Mouse (Mus musculus) limb, embryonic 10.5 days (tissue): ENCODE measurements around the gene Setd1a. TPM values are rescaled to one million over a fixed set of nuclear protein-coding genes. Genes with fewer than 3 reads are reported as not detected.
A peak's percentile ranks its signal among the peaks of the same experiment; 100 is the strongest.
"Not testable (repeated sequence)": the region's sequence is repeated elsewhere in the genome, so short reads cannot be mapped to it uniquely, and the experiment has no call there.

Source experiments
- DNase-seq: peaks from one replicate; pipeline ENCODE4 v3.0.0-alpha.2; 2017; ENCODE audit warnings: low spot score
- H3K27ac ChIP-seq: fragments of 300-500 bp; sonication (generic); 2 replicates; pipeline ENCODE4 v1.5.1; 2016; ENCODE audit warnings: mild to moderate bottlenecking
- H3K27me3 ChIP-seq: fragments of 300-500 bp; sonication (generic); 2 replicates; pipeline ENCODE4 v1.6.1; 2016; ENCODE audit warnings: low read depth, mild to moderate bottlenecking; ENCODE audit not compliant: poor library complexity, severe bottlenecking
- H3K36me3 ChIP-seq: fragments of 300-500 bp; sonication (generic); 2 replicates; pipeline ENCODE4 v1.6.1; 2016; ENCODE audit warnings: mild to moderate bottlenecking, moderate library complexity
- H3K4me1 ChIP-seq: fragments of 300-500 bp; sonication (generic); 2 replicates; pipeline ENCODE4 v1.6.1; 2016
- H3K4me3 ChIP-seq: fragments of 300-500 bp; sonication (generic); 2 replicates; pipeline ENCODE4 v1.5.1; 2016; ENCODE audit warnings: mild to moderate bottlenecking, moderate library complexity
- H3K9me3 ChIP-seq: fragments of 300-500 bp; sonication (generic); replicated peaks from 2 replicates; pipeline ENCODE4 v1.6.1; 2016; ENCODE audit warnings: mild to moderate bottlenecking
- WGBS: fragments of 180-500 bp; shearing (Covaris S2); methylation state at CpG from one replicate; pipeline ENCODE4 v1.1.7; 2016; 5-methylcytosine and 5-hydroxymethylcytosine counted together
- polyA plus RNA-seq: library from polyadenylated mRNA; unstranded; fragments of >200 nt; fragmentation: Nextera tagmentation; extraction: Ambion mirVana; gene quantifications from 2 replicates; pipeline ENCODE4 v1.2.1, GENCODE M21; 2016

Setd1a gene
- polyA plus RNA-seq, 1 experiment from 2014 or later: 21.9 TPM

DNA sequence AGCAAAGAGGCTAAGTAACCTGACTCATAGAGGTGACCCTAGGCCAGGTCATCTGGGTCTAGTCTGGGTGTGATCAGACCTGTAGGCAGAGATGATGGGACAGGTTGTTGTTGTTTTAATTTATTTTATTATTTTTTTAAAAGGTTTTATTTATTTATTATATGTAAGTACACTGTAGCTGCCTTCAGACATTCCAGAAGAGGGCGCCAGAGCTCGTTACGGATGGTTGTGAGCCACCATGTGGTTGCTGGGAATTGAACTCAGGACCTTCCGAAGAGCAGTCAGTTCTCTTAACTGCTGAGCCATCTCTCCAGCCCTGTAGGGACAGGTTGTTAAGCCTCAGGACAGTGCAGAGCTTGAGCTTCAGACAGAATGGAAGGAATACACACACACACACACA is 61.4 kb downstream of the Setd1a start:
- not testable (repeated sequence) for H3K4me3 ChIP-seq, H3K9me3 ChIP-seq, DNase-seq, H3K36me3 ChIP-seq, H3K27me3 ChIP-seq, H3K27ac ChIP-seq
- 75% methylated on average over 4 of the region's 4 CpGs for WGBS
- peaks cover 19% of the 10 kb centered on the region for H3K4me1 ChIP-seq

DNA sequence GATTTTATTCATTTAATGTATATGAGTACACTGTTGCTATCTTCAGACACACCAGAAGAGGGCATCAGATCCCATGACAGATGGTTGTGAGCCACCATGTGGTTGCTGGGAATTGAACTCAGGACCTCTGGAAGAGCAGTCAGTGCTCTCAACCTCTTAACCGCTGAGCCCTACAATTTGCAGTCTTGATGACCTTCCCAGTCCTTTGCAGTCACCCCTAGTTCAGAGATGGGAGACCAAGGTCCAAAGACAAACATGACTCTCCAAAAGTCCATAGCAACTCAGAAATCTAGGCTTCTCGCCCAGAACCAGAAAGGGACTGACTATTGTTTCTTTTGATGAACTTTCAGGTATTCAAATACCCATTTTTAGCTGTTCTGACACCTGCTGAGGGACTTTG is 63.6 kb downstream of the Setd1a start:
- WGBS: 75% methylated on average over 2 of the region's 2 CpGs
- not testable (repeated sequence) for H3K27ac ChIP-seq, H3K4me3 ChIP-seq, DNase-seq, H3K9me3 ChIP-seq, H3K27me3 ChIP-seq
- peaks cover 20% of the 10 kb centered on the region for H3K4me1 ChIP-seq
- H3K36me3 ChIP-seq: peaks cover 16% of the 10 kb centered on the region

DNA sequence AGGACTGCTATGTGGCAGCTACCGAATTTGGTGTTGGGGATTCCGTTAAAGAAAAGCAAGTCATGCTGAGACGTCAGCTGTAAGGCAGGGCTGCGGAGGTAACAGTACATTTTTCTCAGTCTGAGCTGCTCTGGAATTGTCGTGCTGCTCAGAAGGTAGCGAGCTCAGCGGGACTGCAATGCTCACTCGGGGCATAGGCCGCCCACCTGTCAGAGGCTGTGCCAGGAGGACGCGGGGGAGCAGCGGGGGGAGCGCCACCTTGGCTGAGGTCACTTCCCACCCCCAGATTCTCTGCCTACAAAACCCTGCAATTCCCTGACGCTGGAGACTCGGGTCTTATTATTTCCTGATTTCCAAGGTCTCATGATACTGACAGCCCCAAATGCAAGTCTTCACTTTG is 64.4 kb downstream of the Setd1a start:
- no peaks in the 10 kb centered on the region for H3K9me3 ChIP-seq
- H3K27ac ChIP-seq: peak overlapping the region; percentile 88
- DNase-seq: peak; percentile 44
- H3K36me3 ChIP-seq: peaks cover 20% of the 10 kb centered on the region
- peak overlapping the region; percentile 86 for H3K4me3 ChIP-seq
- peaks cover 20% of the 10 kb centered on the region for H3K4me1 ChIP-seq
- H3K27me3 ChIP-seq: no peaks in the 10 kb centered on the region
- WGBS: 6% methylated on average over 15 of the region's 15 CpGs

DNA sequence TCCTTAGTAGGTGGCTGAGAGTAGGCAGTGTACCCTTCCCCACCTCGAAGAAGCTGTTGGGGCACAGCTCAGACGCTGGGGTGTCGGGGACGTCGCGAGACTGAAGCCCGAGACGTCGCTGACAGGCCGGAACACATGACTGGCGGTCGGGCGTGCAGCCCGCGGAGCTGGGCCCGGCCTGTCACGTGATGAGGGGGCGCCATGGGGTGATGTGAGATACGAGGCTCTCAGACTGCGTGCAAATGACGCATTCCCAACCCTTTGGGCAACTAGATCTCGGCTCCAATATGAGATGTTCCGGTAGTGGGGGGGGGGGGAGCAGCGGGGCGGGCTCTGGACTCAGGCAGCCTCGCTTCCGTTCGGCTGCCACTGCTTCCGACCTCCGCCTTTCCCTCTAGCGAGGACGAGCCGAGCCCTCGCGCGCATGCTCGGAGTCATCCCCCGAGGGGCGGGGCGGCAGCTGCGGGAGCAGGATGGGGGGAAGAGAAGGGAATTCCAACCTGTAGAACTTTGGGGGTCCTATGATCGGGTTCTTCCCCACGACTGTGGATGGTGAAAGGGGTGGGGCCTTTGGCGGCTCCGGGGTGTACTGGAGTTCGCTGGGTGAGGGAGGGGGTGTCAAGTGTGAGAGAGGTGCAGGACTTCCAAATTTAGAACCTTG is 65.0 kb downstream of the Setd1a start:
- Histone ChIP-seq H3K4me1 (peaks cover 20% of the 10 kb centered on the region), H3K27ac (peak overlapping the region; percentile 88), H3K27me3 (no peaks in the 10 kb centered on the region), H3K36me3 (peaks cover 24% of the 10 kb centered on the region), H3K4me3 (peak overlapping the region; percentile 86), H3K9me3 (no peaks in the 10 kb centered on the region)
- peak; percentile 93 for DNase-seq
- under 1% methylated on average over 46 of the region's 46 CpGs for WGBS

DNA sequence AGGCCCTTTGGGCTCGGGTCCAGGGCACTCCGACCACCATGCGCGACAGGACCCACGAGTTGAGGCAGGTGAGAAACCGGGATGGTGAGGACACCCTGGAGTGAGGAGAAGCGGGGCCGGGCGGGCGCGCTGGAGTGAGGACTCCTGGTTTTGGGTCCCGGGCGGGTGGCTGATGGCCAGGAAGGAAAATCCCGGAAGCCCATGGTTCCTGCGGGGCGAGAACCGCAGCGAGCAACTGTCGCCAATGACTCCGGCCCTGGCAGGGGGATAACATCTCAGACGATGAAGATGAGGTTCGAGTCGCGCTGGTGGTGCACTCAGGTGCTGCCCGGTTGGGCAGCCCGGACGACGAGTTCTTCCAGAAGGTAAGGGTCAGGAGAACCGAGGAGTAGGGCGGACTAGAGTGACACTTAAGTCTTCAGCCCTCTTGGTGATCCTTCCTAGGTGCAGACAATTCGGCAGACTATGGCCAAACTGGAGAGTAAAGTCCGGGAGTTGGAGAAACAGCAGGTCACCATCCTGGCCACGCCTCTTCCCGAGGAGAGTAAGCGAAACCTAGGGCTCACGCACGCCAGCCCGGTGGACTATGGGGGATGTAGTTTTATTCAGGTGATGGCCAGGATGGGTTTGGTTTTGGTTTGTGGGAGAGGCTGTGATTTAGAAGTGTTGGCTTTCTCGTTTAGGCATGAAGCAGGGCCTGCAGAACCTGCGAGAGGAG is 65.7 kb downstream of the Setd1a start:
- Histone ChIP-seq H3K27ac (peak overlapping the region; percentile 88), H3K4me3 (peak overlapping the region; percentile 86), H3K36me3 (peaks cover 31% of the 10 kb centered on the region), H3K4me1 (peaks cover 20% of the 10 kb centered on the region), H3K27me3 (no peaks in the 10 kb centered on the region), H3K9me3 (no peaks in the 10 kb centered on the region)
- peak; percentile 79 for DNase-seq
- under 1% methylated on average over 40 of the region's 40 CpGs for WGBS

Other genes starting within 250 kb of the Setd1a start
- 3.1 and 4.1 TPM in 2 replicates for gene Tmem265, start 215.3 kb upstream of the Setd1a start, polyA plus RNA-seq
- 34.1 and 39.6 TPM in 2 replicates for gene Phkg2, start 203.3 kb upstream of the Setd1a start, polyA plus RNA-seq
- 9.4 and 12.4 TPM in 2 replicates for gene Ccdc189, start 188.1 kb upstream of the Setd1a start, polyA plus RNA-seq
- gene Rnf40, start 187.9 kb upstream of the Setd1a start, polyA plus RNA-seq: 62.2 and 69.6 TPM in 2 replicates
- gene Zfp629, start 160.9 kb upstream of the Setd1a start, polyA plus RNA-seq: 29.0 and 32.9 TPM in 2 replicates
- gene Bcl7c, start 67.7 kb upstream of the Setd1a start, polyA plus RNA-seq: 77.9 and 79.5 TPM in 2 replicates
- gene Ctf1, start 63.9 kb upstream of the Setd1a start, polyA plus RNA-seq: 11.1 and 14.2 TPM in 2 replicates
- 0.28 and 0.73 TPM in 2 replicates for gene Ctf2, start 44.5 kb upstream of the Setd1a start, polyA plus RNA-seq
- gene Fbxl19, start 32.1 kb upstream of the Setd1a start, polyA plus RNA-seq: 9.4 and 10.8 TPM in 2 replicates
- gene Orai3, start 6.9 kb upstream of the Setd1a start, polyA plus RNA-seq: 15.2 and 16.0 TPM in 2 replicates
- not detected in 2 replicates for gene Gm49388, start 8.9 kb downstream of the Setd1a start, polyA plus RNA-seq
- gene Hsd3b7, start 23.9 kb downstream of the Setd1a start, polyA plus RNA-seq: 5.5 and 8.2 TPM in 2 replicates
- gene Stx4a, start 47.6 kb downstream of the Setd1a start, polyA plus RNA-seq: 20.2 and 28.5 TPM in 2 replicates
- gene Stx1b, start 47.9 kb downstream of the Setd1a start, polyA plus RNA-seq: 3.9 and 9.3 TPM in 2 replicates
- 20.0 and 20.3 TPM in 2 replicates for gene Zfp646, start 99.6 kb downstream of the Setd1a start, polyA plus RNA-seq
- 47.9 and 48.0 TPM in 2 replicates for gene Zfp668, start 100.2 kb downstream of the Setd1a start, polyA plus RNA-seq
- 0.50 and 0.75 TPM in 2 replicates for gene Prss53, start 114.3 kb downstream of the Setd1a start, polyA plus RNA-seq
- not detected in 2 replicates for gene Gm21974, start 118.8 kb downstream of the Setd1a start, polyA plus RNA-seq
- 48.3 and 51.8 TPM in 2 replicates for gene Vkorc1, start 118.9 kb downstream of the Setd1a start, polyA plus RNA-seq
- gene Bckdk, start 127.4 kb downstream of the Setd1a start, polyA plus RNA-seq: 130 and 137 TPM in 2 replicates
- gene Kat8, start 135.8 kb downstream of the Setd1a start, polyA plus RNA-seq: 48.0 and 53.0 TPM in 2 replicates
- gene Prss8, start 153.4 kb downstream of the Setd1a start, polyA plus RNA-seq: 6.3 and 7.2 TPM in 2 replicates
- 9.7 and 10.1 TPM in 2 replicates for gene Prss36, start 170.1 kb downstream of the Setd1a start, polyA plus RNA-seq
- 408 and 469 TPM in 2 replicates for gene Fus, start 190.8 kb downstream of the Setd1a start, polyA plus RNA-seq
- 5.2 and 6.5 TPM in 2 replicates for gene Pycard, start 217.2 kb downstream of the Setd1a start, polyA plus RNA-seq
- not detected in 2 replicates for gene Trim72, start 227.3 kb downstream of the Setd1a start, polyA plus RNA-seq